ENCODE assay signal across 7 mouse cellular contexts in genomic region chr5:34185051-34185580, GRCm38 (mm10). TPM values are rescaled to one million over a fixed set of nuclear protein-coding genes. Genes with fewer than 3 reads are reported as not detected.
A peak's percentile ranks its signal among the peaks of the same experiment; 100 is the strongest.
DNase-seq lines count a peak whose midpoint lies in the region; ATAC-seq and TF ChIP-seq lines count a peak whose summit lies in the region.

No protein-coding gene starts in this region.

- 89% methylated on average over 1 of the region's 1 CpGs for WGBS in kidney, embryonic 15.5 days
- WGBS in intestine, embryonic 16.5 days: 87% methylated on average over 1 of the region's 1 CpGs

- DNase-seq in kidney, adult 9 months: no peak
- peak; percentile 9 to 16 for DNase-seq in cerebellum, postnatal 14 days
- DNase-seq in right cerebral cortex, postnatal 4 days: peak; percentile 1
- no peak for DNase-seq in urinary bladder, postnatal 36 days (ENCODE audit: low spot score in 2 of 2)

- no peaks in the 10 kb centered on the region for H3K27me3 ChIP-seq in kidney, embryonic 15.5 days
- no peaks in the 10 kb centered on the region for H3K27me3 ChIP-seq in intestine, embryonic 16.5 days (replicated peaks; ENCODE audit: control insufficient read depth, insufficient read depth, low read length)

- ATAC-seq in kidney, embryonic 15.5 days (replicated peaks; ENCODE audit: low FRiP score): no peak
- ATAC-seq in intestine, embryonic 16.5 days: no peak

- H3K4me1 ChIP-seq in kidney, embryonic 15.5 days: peaks cover 53% of the 10 kb centered on the region
- H3K4me1 ChIP-seq in cortical plate, adult 2 months (ENCODE audit: control insufficient read depth, insufficient read depth, low read length): peaks cover 22% of the 10 kb centered on the region
- H3K4me1 ChIP-seq in intestine, embryonic 16.5 days (ENCODE audit: control insufficient read depth, insufficient read depth, low read length): peaks cover 31% of the 10 kb centered on the region

- 0 out of 2 replicates have a peak overlapping the region, but pooled peaks have one; percentile 67 for H3K4me3 ChIP-seq in kidney, embryonic 15.5 days (replicated peaks)
- no peak overlapping the region for H3K4me3 ChIP-seq in cortical plate, adult 2 months (ENCODE audit: insufficient read depth, low read length)
- no peak overlapping the region for H3K4me3 ChIP-seq in intestine, embryonic 16.5 days (ENCODE audit: low read length)

- TF ChIP-seq POLR2A in cortical plate, adult 2 months (IDR thresholded peaks at IDR 0.05; ENCODE audit: extremely low read depth, insufficient read depth, low read length): no peak

- TF ChIP-seq CTCF in cortical plate, adult 2 months (IDR thresholded peaks at IDR 0.05; ENCODE audit: extremely low read depth, insufficient read depth, low read length): no peak

- H3K9ac ChIP-seq in kidney, embryonic 15.5 days: peak overlapping the region; percentile 67; the same call in 1 of the 2 replicates
- peak overlapping the region; percentile 9; the same call in 1 of the 2 replicates for H3K9ac ChIP-seq in intestine, embryonic 16.5 days (ENCODE audit: low read depth, low read length)

- H3K36me3 ChIP-seq in kidney, embryonic 15.5 days: peaks cover 36% of the 10 kb centered on the region
- no peaks in the 10 kb centered on the region for H3K36me3 ChIP-seq in intestine, embryonic 16.5 days (ENCODE audit: control insufficient read depth, insufficient read depth, low read length)

- peak overlapping the region; percentile 65 for H3K4me2 ChIP-seq in kidney, embryonic 15.5 days
- H3K4me2 ChIP-seq in intestine, embryonic 16.5 days (ENCODE audit: low read depth, low read length): 0 out of 2 replicates have a peak overlapping the region, but pooled peaks have one; percentile 5

- no peaks in the 10 kb centered on the region for H3K9me3 ChIP-seq in kidney, embryonic 15.5 days (replicated peaks)
- no peaks in the 10 kb centered on the region for H3K9me3 ChIP-seq in intestine, embryonic 16.5 days (ENCODE audit: control insufficient read depth, low read length)

- no peak overlapping the region for H3K27ac ChIP-seq in kidney, embryonic 15.5 days
- peak overlapping the region; percentile 10; the same call in 1 of the 2 replicates for H3K27ac ChIP-seq in cortical plate, adult 2 months (ENCODE audit: insufficient read depth, low read length)
- H3K27ac ChIP-seq in intestine, embryonic 16.5 days (ENCODE audit: low read length): no peak overlapping the region

RNA-seq across cellular contexts. Expression of gene Mxd4, which starts 2.4 kb away (rescaled TPM):
- 40.6 and 44.3 TPM in 2 replicates for polyA plus RNA-seq in kidney, embryonic 15.5 days (2015; fragmentation: Nextera tagmentation; extraction: Ambion mirVana)
- polyA plus RNA-seq in cortical plate, adult 2 months (2012; rRNA removed): 93.6 and 95.3 TPM in 2 replicates
- polyA plus RNA-seq in intestine, embryonic 16.5 days (2015; fragmentation: Nextera tagmentation; extraction: Ambion mirVana): 20.2 TPM in 2 replicates

RNA-seq across cellular contexts. Expression of gene Haus3, which starts 15.8 kb away (rescaled TPM):
- 37.8 and 46.1 TPM in 2 replicates for polyA plus RNA-seq in kidney, embryonic 15.5 days (2015; fragmentation: Nextera tagmentation; extraction: Ambion mirVana)
- polyA plus RNA-seq in cortical plate, adult 2 months (2012; rRNA removed): 5.5 and 5.7 TPM in 2 replicates
- 23.9 and 25.7 TPM in 2 replicates for polyA plus RNA-seq in intestine, embryonic 16.5 days (2015; fragmentation: Nextera tagmentation; extraction: Ambion mirVana)

RNA-seq across cellular contexts. Expression of gene Poln, which starts 15.9 kb away (rescaled TPM):
- 0.31 and 0.34 TPM in 2 replicates for polyA plus RNA-seq in kidney, embryonic 15.5 days (2015; fragmentation: Nextera tagmentation; extraction: Ambion mirVana)
- polyA plus RNA-seq in cortical plate, adult 2 months (2012; rRNA removed): 1.4 and 3.1 TPM in 2 replicates
- 0.23 and 0.24 TPM in 2 replicates for polyA plus RNA-seq in intestine, embryonic 16.5 days (2015; fragmentation: Nextera tagmentation; extraction: Ambion mirVana)

Comparison
In these comparisons a context has a peak if more than half of its experiments do, and no peak if none do; other contexts are left out.
1. DNase-seq: peak in cerebellum, postnatal 14 days (2 of 2) and right cerebral cortex, postnatal 4 days (single experiment); none in kidney, adult 9 months (single experiment) and urinary bladder, postnatal 36 days (0 of 2).